Mouse (Mus musculus) inflammation-experienced regulatory T-cells, adult 16 weeks (primary cell): ENCODE data around the gene Prrt4. TPM values are rescaled to one million over a fixed set of nuclear protein-coding genes. Genes with fewer than 3 reads are reported as not detected.

ENCODE experiments used
- polyA plus RNA-seq: library from polyadenylated mRNA; unstranded; fragments of 100-300 nt; shearing (Covaris generic); gene quantifications from one replicate; pipeline ENCODE4 v1.2.1, GENCODE M21; 2017

The Prrt4 gene
- not detected for polyA plus RNA-seq

DNA sequence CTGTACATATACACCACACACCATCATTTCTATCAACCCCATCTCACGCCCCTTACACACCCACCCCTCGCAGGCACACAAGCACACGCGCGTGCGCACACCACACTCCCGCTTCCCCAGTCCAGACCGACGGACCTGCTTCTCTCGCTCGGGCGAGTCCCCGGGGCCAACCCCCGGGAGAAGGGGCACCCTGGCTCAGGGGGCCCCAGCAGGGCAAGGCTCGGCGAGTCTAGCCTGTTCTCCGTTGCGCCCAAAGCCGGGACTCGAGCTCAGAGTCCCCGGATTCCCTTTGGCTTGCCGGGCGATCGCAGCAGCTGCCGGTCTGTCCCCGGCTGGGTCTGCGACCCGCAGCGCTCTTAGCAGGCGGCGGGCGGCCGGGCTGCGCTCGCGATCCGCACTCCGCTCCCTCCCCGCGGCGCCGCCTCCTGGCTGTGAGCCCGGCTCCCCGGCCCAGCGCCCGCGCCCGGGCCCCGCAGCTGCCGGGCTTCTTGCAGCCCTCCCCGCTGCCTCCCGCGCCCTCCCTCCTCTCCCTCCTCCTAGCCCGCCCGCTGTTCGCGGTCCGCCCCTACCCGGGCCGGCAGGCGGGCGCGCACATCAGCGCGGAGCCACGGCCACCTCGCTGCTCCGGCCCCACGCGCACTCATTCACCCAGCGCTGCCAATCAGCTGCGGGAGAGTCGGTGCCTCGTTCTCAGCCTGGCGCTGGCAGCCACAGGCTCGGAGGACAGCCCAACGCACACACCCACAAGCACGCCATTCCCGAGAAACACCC, at the start of gene Prrt4:
Gene Prrt4 (minus strand): TSS at position 697 of the 771 bp plus-strand sequence.

GRCm38 (mm10) chr6:29215881-29216501, 36.6 kb upstream of the Prrt4 start, which contains the start of gene Impdh1:
TSS of gene Impdh1 (minus strand) at chr6:29216364.

DNA sequence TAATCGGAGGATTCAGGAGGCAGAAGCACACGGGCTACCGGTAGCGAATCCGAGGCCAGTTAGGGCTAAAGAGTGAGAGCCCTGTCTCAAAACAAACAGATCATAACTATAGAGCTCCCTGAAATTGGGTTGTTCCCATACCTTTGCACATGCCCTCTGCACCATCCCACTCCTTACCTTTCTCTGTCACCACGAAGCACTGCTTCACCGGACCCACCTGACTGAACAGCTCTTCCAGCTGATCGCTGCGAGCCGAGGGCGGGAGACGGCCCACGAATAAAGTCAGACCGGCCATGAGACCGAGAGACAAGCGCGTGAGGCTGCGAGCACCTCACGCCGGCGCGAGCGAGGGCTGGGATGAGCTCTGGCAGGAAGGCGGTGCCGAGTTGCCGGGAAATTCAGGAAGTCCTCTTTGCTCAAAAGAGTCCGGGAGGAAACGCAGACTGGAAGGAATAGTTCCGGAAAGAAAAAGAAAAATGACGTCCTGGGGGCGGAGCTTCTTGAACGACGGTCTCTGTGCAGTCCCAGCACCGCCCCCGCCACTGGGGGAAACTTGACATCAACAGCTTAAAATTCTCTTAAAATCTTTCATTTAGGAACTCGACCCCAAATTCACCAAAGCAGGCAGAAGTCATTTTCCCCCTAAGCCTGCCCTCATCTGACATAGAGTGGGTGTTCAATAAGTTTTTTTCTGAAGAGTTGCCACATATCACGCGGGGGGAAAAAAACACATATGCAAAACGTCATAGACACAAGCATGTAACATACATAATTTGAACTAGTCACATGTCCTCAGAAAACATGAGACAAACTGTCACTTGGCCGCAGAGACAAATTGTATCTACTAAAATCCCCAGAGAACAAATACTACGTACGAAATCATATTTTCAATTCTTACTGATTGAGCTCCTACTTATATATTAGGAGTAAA, 14.8 kb downstream of the Prrt4 start, which contains the start of gene Rbm28:
Gene Rbm28 (minus strand): TSS at position 693 of the 931 bp plus-strand sequence.

Other genes starting within 250 kb of the Prrt4 start
- gene Lep, start 119.4 kb downstream of the Prrt4 start, polyA plus RNA-seq = not detected
- gene Rbm28, start 14.6 kb downstream of the Prrt4 start, polyA plus RNA-seq = 78.7 TPM
- gene Impdh1, start 36.8 kb upstream of the Prrt4 start, polyA plus RNA-seq = 76.0 TPM
- 34.3 TPM for gene Hilpda, start 92.9 kb upstream of the Prrt4 start, polyA plus RNA-seq
- 0.62 TPM for gene Fam71f2, start 100.0 kb upstream of the Prrt4 start, polyA plus RNA-seq
- gene Fam71f1, start 139.6 kb upstream of the Prrt4 start, polyA plus RNA-seq = not detected
- 127 TPM for gene Calu, start 168.5 kb upstream of the Prrt4 start, polyA plus RNA-seq
- not detected for gene Opn1sw, start 208.9 kb upstream of the Prrt4 start, polyA plus RNA-seq
- gene Ccdc136, start 216.7 kb upstream of the Prrt4 start, polyA plus RNA-seq = 1.9 TPM